Mouse (Mus musculus): Measurements from ENCODE around the gene Nisch. TPM values are rescaled to one million over a fixed set of nuclear protein-coding genes. Genes with fewer than 3 reads are reported as not detected.

Nisch gene
- polyA plus RNA-seq, 1 experiment from 2014 or later: 197 TPM

- ATAC-seq (replicated peaks; ENCODE audit: low FRiP score, low read depth): 0 out of 2 replicates have a peak, but pooled peaks have one; percentile 1
- H3K4me3 ChIP-seq (replicated peaks; ENCODE audit: low read depth, low read length): no peak overlapping the region
- peaks cover 48% of the 10 kb centered on the region for H3K36me3 ChIP-seq (ENCODE audit: insufficient read depth, low read length)
- no peaks in the 10 kb centered on the region for H3K9me3 ChIP-seq (replicated peaks; ENCODE audit: low read length)
- H3K27me3 ChIP-seq (ENCODE audit: insufficient read depth, low read length): no peaks in the 10 kb centered on the region
- no peak overlapping the region for H3K4me2 ChIP-seq (ENCODE audit: low read length)
- no peak overlapping the region for H3K9ac ChIP-seq (ENCODE audit: low read depth, low read length)
- DNase-seq (ENCODE audit: low spot score): peak; percentile 49
- TF ChIP-seq CTCF (IDR thresholded peaks at IDR 0.05; ENCODE audit: low read depth): no peak
- 57% methylated on average over 11 of the region's 11 CpGs for WGBS
- peaks cover 6% of the 10 kb centered on the region for H3K4me1 ChIP-seq (replicated peaks; ENCODE audit: insufficient read depth, low read length)
- H3K27ac ChIP-seq: peak overlapping the region; percentile 68
Observed at GRCm38 (mm10) chr14:31137791-31138190, 79.0 kb downstream of the Nisch start.

GRCm38 (mm10) chr14:31137281-31137595 is 79.5 kb downstream of the Nisch start:
- no peak for TF ChIP-seq CTCF (IDR thresholded peaks at IDR 0.05; ENCODE audit: low read depth)
- Histone ChIP-seq H3K27me3 (ENCODE audit: insufficient read depth, low read length) (no peaks in the 10 kb centered on the region), H3K27ac (peak overlapping the region; percentile 68), H3K4me1 (replicated peaks; ENCODE audit: insufficient read depth, low read length) (peaks cover 12% of the 10 kb centered on the region), H3K9ac (ENCODE audit: low read depth, low read length) (no peak overlapping the region), H3K4me2 (ENCODE audit: low read length) (no peak overlapping the region), H3K4me3 (replicated peaks; ENCODE audit: low read depth, low read length) (no peak overlapping the region), H3K9me3 (replicated peaks; ENCODE audit: low read length) (no peaks in the 10 kb centered on the region), H3K36me3 (ENCODE audit: insufficient read depth, low read length) (peaks cover 47% of the 10 kb centered on the region)
- 57% methylated on average over 10 of the region's 10 CpGs for WGBS
- ATAC-seq (replicated peaks; ENCODE audit: low FRiP score, low read depth): no peak
- DNase-seq (ENCODE audit: low spot score): no peak

GRCm38 (mm10) chr14:31136411-31137280 is 80.1 kb downstream of the Nisch start:
- Histone ChIP-seq H3K9me3 (replicated peaks; ENCODE audit: low read length) (no peaks in the 10 kb centered on the region), H3K27ac (no peak overlapping the region), H3K4me1 (replicated peaks; ENCODE audit: insufficient read depth, low read length) (peaks cover 17% of the 10 kb centered on the region), H3K4me3 (replicated peaks; ENCODE audit: low read depth, low read length) (no peak overlapping the region), H3K27me3 (ENCODE audit: insufficient read depth, low read length) (no peaks in the 10 kb centered on the region), H3K4me2 (ENCODE audit: low read length) (no peak overlapping the region), H3K36me3 (ENCODE audit: insufficient read depth, low read length) (peaks cover 44% of the 10 kb centered on the region), H3K9ac (ENCODE audit: low read depth, low read length) (no peak overlapping the region)
- TF ChIP-seq CTCF (IDR thresholded peaks at IDR 0.05; ENCODE audit: low read depth): no peak
- ATAC-seq (replicated peaks; ENCODE audit: low FRiP score, low read depth): no peak
- no peak for DNase-seq (ENCODE audit: low spot score)
- WGBS: 89% methylated on average over 26 of the region's 26 CpGs

- no peak for DNase-seq (ENCODE audit: low spot score)
- WGBS: 94% methylated on average over 34 of the region's 34 CpGs
Observed at GRCm38 (mm10) chr14:31135495-31136410, 81.0 kb downstream of the Nisch start.

GRCm38 (mm10) chr14:31134015-31135000 is 82.4 kb downstream of the Nisch start:
- H3K4me2 ChIP-seq (ENCODE audit: low read length): no peak overlapping the region
- no peaks in the 10 kb centered on the region for H3K9me3 ChIP-seq (replicated peaks; ENCODE audit: low read length)
- H3K9ac ChIP-seq (ENCODE audit: low read depth, low read length): no peak overlapping the region
- no peak overlapping the region for H3K27ac ChIP-seq
- peaks cover 29% of the 10 kb centered on the region for H3K36me3 ChIP-seq (ENCODE audit: insufficient read depth, low read length)
- WGBS: 80% methylated on average over 25 of the region's 25 CpGs
- no peaks in the 10 kb centered on the region for H3K27me3 ChIP-seq (ENCODE audit: insufficient read depth, low read length)
- no peak for DNase-seq (ENCODE audit: low spot score)
- no peak for TF ChIP-seq CTCF (IDR thresholded peaks at IDR 0.05; ENCODE audit: low read depth)
- ATAC-seq (replicated peaks; ENCODE audit: low FRiP score, low read depth): no peak
- no peak overlapping the region for H3K4me3 ChIP-seq (replicated peaks; ENCODE audit: low read depth, low read length)
- H3K4me1 ChIP-seq (replicated peaks; ENCODE audit: insufficient read depth, low read length): peaks cover 26% of the 10 kb centered on the region

More at GRCm38 (mm10) chr14:31135495-31136410, 81.0 kb downstream of the Nisch start:
- ATAC-seq (replicated peaks; ENCODE audit: low FRiP score, low read depth): no peak
- H3K4me3 ChIP-seq (replicated peaks; ENCODE audit: low read depth, low read length): no peak overlapping the region
- no peak overlapping the region for H3K27ac ChIP-seq
- TF ChIP-seq CTCF (IDR thresholded peaks at IDR 0.05; ENCODE audit: low read depth): no peak
- no peaks in the 10 kb centered on the region for H3K27me3 ChIP-seq (ENCODE audit: insufficient read depth, low read length)
- no peak overlapping the region for H3K9ac ChIP-seq (ENCODE audit: low read depth, low read length)
- no peak overlapping the region for H3K4me2 ChIP-seq (ENCODE audit: low read length)
- no peaks in the 10 kb centered on the region for H3K9me3 ChIP-seq (replicated peaks; ENCODE audit: low read length)
- peaks cover 17% of the 10 kb centered on the region for H3K4me1 ChIP-seq (replicated peaks; ENCODE audit: insufficient read depth, low read length)
- peaks cover 43% of the 10 kb centered on the region for H3K36me3 ChIP-seq (ENCODE audit: insufficient read depth, low read length)
